Mouse (Mus musculus) kidney, postnatal 36 days (tissue): ENCODE measurements at regions not wholly inside any gene's neighbourhood (a gene's known extent, or its start where the extent isn't known, plus 50 kb on each side); places are given as distances from the start of the nearest gene placed in this dataset.
A peak's percentile ranks its signal among the peaks of the same experiment; 100 is the strongest.

Source experiments
- DNase-seq, 2 experiments: peaks; one replicate each; pipeline ENCODE4 v3.0.0; 2021 to 2022; ENCODE audit warnings: mixed read lengths in 2 of 2

DNA sequence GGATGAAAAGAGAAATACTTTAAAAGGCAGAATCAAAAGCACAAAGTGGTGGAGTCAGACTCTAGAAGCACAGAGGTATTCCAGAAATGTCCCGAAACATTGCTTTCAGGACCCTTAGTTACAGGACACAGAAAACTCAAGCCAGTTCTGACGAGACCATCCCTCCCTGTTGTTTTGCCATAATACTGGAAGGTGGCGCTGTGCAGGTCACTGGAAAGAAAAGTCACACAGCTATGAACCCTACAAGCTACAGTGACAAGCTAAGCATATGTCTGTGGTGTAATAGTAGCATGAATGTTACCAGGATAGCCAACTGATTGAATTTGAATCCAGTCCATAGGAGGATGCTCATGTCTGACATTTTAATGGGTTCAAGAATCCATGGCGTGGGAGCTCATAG lies 117.4 kb upstream of the Cxxc4 start:
- DNase-seq, result no peak

DNA sequence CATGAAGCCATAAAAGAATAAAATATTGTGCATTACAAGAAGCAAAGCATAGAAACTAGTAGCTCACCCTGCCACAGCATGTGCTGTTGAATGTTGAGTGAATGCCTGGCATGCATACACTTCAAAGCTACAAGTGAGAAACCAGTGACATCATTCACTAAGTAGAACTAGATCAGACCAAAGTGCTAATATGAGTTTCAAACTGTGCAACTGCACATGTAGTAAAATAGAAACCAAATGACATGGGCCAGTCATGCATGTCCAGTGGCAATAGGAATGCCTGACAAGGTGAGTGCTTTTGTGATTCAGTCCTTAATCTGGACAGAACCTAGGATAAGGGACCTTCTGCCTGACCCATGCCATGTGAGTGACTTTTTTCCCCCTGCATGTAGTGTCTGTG lies 111.3 kb upstream of the Cxxc4 start:
- no peak for DNase-seq

DNA sequence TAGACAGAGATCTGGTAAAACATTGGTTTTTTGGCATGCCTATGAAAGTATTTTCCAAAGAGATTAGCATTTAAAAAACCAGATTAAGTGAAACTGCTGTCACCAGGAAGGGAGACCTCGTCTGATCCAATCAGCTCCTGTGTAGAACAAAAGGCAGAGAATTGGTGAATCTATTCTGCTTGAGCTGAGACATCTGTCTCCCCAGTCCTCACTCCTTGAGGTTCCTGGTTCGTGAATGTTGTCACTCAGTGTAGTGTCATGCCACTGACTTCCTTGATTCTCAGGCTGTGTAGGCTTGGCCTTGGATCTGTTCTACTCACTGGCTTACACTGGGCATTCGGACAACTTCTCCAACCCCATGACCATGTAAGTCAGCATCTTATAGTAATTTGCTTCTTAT lies 105.9 kb upstream of the Cxxc4 start:
- no peak for DNase-seq

DNA sequence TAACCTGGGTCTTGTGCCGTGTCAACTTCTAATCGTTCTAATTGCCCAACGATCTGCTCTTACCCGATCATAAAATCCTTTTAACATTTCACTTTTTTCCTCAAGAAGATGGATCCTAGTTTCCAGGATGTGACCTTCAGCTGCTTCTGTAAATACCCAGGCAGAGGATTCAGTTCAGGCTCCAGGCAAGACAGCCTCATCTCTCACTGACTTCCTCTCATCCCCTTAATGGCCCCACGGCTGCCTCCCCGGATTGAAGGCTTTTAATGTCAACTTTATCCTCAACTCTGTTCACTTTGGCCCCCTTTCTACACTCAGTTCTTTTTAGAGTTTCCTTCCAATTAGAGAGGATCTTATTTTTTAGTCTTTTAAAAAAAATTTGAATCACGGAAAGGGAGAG lies 91.0 kb upstream of the Cxxc4 start:
- no peak for DNase-seq

DNA sequence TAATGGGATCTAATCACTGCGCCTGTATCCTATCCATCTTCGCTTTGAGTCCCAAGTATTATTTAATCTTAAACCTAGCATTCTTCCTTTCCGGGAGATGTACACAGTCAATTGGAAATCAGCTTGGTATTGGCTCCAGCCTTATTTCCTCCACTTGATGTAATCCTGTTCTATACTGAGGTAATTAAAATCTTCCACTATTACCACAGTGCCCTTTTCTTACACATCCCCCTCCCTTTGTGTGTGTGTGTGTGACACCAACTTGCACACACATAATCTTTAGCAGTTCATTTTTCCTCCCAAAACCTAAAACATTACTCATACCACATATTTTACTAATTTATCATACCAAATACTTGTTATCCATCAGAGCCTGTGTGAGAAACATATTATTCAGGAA lies 90.3 kb upstream of the Cxxc4 start:
- DNase-seq, result no peak

DNA sequence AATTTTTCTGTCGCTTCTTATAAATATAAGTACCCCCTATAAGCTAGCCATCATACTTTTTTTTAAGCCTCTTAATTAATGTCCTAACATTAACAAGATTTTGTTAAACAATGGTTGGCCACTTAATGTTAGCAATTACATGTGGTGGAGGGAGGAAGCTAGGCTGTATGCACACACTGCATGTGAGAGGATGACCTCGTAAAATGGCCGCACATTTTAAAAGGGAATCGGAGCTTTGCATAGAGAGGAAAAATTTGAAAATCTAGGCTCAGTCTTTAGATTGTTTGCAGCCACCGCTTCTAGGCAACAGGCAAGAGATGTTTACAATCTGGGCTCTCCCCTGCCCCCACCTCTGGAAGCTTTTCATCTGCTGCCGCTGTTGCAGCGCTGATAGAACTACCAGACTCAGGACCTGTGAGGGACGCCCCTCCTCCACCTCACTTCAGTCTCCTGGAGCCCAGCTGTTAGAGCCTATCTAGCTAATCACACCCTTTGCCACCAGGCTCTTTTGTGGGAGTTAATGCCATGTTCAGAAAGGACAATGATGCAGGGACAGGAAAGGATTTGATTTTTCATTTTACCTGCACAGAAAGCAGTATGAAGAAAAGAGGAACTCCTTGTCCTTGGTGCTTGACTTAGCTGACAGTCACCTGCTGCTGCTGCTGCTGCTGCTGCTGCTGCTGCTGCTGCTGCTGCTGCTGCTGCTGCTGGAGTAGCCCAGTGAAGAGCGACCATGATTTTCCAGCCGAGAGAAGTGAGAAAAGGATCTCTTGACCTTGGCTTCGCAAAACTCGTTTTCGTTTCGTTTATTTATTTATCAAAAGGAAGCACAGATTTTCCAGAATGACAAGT lies 89.7 kb upstream of the Cxxc4 start:
- peak in 1 of 2 experiments; percentile 5 for DNase-seq

DNA sequence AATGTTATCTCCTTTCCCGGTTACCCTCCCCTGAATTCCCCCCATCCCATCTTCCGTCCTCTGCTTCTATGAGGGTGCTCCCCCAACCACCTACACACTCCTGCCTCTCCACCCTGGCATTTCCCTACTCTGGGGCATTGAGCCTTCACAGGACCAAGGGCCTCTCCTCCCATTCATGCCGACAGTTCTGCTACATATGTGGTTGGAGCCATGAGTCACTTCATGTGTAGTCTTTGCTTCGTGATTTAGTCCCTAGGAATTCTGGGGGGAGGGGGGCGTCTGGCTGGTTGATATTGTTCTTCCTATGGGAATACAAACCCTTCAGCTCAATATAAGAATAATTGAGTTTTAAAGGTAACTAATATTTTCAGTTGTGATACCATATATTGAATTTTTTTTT lies 74.0 kb upstream of the Cxxc4 start:
- no peak for DNase-seq

DNA sequence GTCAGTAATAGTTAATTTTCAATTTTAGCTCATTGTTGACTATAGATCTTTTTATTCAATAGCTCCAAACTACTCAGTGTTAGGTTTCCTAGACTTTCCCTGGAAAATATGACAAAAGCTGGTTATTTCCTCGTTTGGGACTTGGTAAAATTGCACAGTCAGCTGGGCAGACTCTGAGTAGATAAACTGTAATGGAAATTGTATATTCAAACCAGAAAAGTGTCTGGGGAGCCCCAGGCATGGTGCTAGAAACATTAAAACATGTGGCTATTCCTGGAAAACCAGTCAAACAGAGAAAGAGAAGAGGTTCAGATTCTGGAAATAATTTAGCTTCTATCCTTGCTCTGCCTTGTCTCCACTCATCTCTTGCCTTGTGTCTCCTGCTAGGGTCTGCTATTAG lies 66.4 kb upstream of the Cxxc4 start:
- DNase-seq, result no peak

DNA sequence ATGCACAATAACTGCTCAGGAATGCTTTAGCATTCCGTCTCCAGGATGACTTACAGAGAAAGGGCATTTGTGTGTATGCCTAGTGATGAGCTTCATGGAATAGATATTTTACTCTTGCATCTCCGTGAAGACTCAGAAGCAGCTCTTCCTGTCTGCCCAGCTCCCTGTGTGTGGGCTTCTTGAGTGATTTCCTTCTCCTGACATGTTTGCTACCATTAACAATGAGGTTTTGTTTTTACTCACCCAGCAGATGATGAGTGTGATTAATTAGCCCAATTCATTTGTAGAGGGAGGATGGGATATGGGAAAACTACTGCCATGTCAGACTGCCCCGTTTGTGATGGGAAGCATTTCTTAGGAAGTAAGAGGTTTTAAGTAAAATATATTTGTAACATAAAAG lies 63.9 kb upstream of the Cxxc4 start:
- no peak for DNase-seq

DNA sequence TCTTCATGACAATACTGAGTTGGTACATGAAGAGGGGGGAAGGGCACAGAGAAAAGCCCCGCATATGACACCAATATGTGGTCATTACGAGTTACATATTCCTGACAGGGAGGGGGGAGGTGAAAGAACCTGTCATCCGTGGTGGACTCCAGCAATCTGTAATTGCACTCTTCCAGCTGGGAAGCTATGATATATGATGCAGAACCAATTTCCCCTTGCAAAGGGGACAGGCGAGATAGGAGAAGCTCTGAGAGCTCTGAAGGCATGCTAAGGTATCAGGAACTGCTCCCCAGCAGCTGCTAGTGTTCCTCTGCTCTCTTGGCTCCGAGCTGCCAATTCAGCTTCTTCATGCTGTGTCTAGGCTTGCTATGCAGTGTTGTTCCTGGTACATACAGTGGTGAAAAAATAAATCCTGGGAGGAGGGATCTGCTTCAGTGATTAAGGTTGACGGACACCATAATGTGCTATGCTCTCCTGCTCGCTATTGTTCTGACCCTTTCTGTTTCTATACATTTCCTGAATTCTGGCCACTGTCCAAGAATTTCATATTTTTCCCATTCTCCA lies 57.7 kb upstream of the Cxxc4 start:
- no peak for DNase-seq

DNA sequence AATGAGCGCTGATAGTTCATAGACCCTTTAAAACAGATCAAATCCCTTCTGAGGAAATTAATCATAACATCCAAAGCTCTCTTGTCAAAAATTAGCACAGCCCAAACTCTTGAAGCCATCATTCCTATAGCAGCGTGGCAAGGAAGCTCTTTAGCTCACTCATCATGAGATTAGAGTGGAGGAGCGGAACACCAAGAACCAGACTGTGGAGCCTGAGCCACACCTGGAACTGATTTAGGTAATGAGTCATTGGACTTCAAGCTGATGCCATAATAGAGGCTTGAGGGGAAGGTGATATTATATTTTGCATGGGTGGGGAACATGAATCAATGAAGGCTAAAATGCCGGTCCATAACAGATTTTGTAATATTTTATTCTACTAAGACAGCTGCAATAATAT lies 52.2 kb upstream of the Cxxc4 start:
- no peak for DNase-seq
